8 mouse cellular contexts compared by ENCODE assay signal in the genomic region with DNA sequence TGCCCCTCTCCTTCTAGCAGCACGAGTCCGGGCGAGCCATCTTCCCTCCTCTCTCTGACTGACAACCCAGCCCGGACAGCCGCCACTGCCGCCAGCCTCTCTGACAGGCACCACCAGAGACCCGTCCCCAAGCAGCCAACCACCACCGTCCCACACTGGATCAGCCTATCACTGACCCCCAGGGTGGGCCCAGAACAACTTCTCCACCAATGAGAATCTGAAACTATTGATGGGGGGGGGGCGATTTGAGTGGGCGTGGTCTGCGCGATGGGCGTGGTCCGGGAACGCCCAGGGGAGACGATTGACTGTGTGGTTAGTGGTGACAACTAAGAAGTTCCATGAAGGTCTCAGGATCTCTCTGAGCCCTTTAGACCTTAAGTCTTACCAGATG. TPM values are rescaled to one million over a fixed set of nuclear protein-coding genes. Genes with fewer than 3 reads are reported as not detected.
DNase-seq lines count a peak whose midpoint lies in the region; ATAC-seq and TF ChIP-seq lines count a peak whose summit lies in the region.

TSS of gene Fam126a (minus strand) at position 112 of the 391 bp plus-strand sequence.

- peak within 1 kb of the TSS; percentile 53 for H3K4me2 ChIP-seq in CH12.LX (ENCODE audit: insufficient read depth, low read depth, poor library complexity, severe bottlenecking)
- H3K4me2 ChIP-seq in forebrain, embryonic 11.5 days (ENCODE audit: low read depth, low read length, severe bottlenecking), result peak within 1 kb of the TSS; percentile 64
- H3K4me2 ChIP-seq in heart, postnatal 0 days (ENCODE audit: low read depth, low read length), result peak within 1 kb of the TSS; percentile 98
- H3K4me2 ChIP-seq in liver, postnatal 0 days (ENCODE audit: low read depth, low read length), result peak within 1 kb of the TSS; percentile 78
- peak within 1 kb of the TSS; percentile 73 for H3K4me2 ChIP-seq in neural tube, embryonic 14.5 days (ENCODE audit: low read depth, low read length)

- TF ChIP-seq CTCF in CH12.LX (conservative IDR thresholded peaks at IDR 0.05 in 1 of 2, IDR thresholded peaks at IDR 0.05 in 1 of 2; ENCODE audit: low read depth in 2 of 2, low read length in 2 of 2), result no peak
- TF ChIP-seq CTCF in heart, postnatal 0 days (IDR thresholded peaks at IDR 0.05; ENCODE audit: low read depth), result 0 out of 2 replicates have a peak, but pooled peaks have one; percentile 2
- TF ChIP-seq CTCF in liver, postnatal 0 days (IDR thresholded peaks at IDR 0.05; ENCODE audit: low read depth), result no peak

- TF ChIP-seq RAD21 in CH12.LX (IDR thresholded peaks at IDR 0.05; ENCODE audit: low read depth, low read length), result no peak

- H3K9ac ChIP-seq in CH12.LX (ENCODE audit: insufficient read depth, low read depth), result peak within 1 kb of the TSS; percentile 84
- H3K9ac ChIP-seq in forebrain, embryonic 11.5 days (ENCODE audit: low read length), result peak within 1 kb of the TSS; percentile 80
- peak within 1 kb of the TSS; percentile 98 for H3K9ac ChIP-seq in heart, postnatal 0 days (replicated peaks; ENCODE audit: low read depth, low read length)
- H3K9ac ChIP-seq in liver, postnatal 0 days (replicated peaks), result peak within 1 kb of the TSS; percentile 93
- H3K9ac ChIP-seq in neural tube, embryonic 14.5 days (replicated peaks; ENCODE audit: low read depth, low read length), result peak within 1 kb of the TSS; percentile 77

- no peaks in the 10 kb centered on the region for H3K27me3 ChIP-seq in CH12.LX (replicated peaks)
- H3K27me3 ChIP-seq in forebrain, embryonic 11.5 days (ENCODE audit: control insufficient read depth, insufficient read depth, low read length), result no peaks in the 10 kb centered on the region
- H3K27me3 ChIP-seq in heart, postnatal 0 days (ENCODE audit: control insufficient read depth, insufficient read depth, low read length), result no peaks in the 10 kb centered on the region
- no peaks in the 10 kb centered on the region for H3K27me3 ChIP-seq in liver, postnatal 0 days (ENCODE audit: insufficient read depth, low read length)
- no peaks in the 10 kb centered on the region for H3K27me3 ChIP-seq in neural tube, embryonic 14.5 days (ENCODE audit: control insufficient read depth, insufficient read depth, low read length)

- peak; percentile 89 for TF ChIP-seq POLR2A in CH12.LX (IDR thresholded peaks at IDR 0.05; ENCODE audit: low read depth, low read length)

- no peak for TF ChIP-seq EP300 in CH12.LX (IDR thresholded peaks at IDR 0.05; ENCODE audit: low read length)
- TF ChIP-seq EP300 in heart, postnatal 0 days (IDR thresholded peaks at IDR 0.05; ENCODE audit: low read depth), result no peak
- TF ChIP-seq EP300 in liver, postnatal 0 days (IDR thresholded peaks at IDR 0.05; ENCODE audit: low read depth), result no peak; the same call in 1 of the 2 replicates

- WGBS in forebrain, embryonic 11.5 days, result under 1% methylated on average over 15 of the region's 16 CpGs
- WGBS in heart, postnatal 0 days, result 0% methylated on average over 16 of the region's 16 CpGs
- WGBS in liver, postnatal 0 days (ENCODE audit: insufficient replicate concordance), result 2% methylated on average over 15 of the region's 16 CpGs
- WGBS in neural tube, embryonic 14.5 days, result 0% methylated on average over 16 of the region's 16 CpGs

- H3K79me2 ChIP-seq in CH12.LX (replicated peaks; ENCODE audit: control insufficient read depth, extremely low read depth, insufficient read depth, poor library complexity, severe bottlenecking), result peaks cover 21% of the 10 kb centered on the region

- H3K4me1 ChIP-seq in CH12.LX (ENCODE audit: control insufficient read depth in 1 of 2, insufficient read depth in 2 of 2), result peaks cover 10 to 56% of the 10 kb centered on the region in 2 experiments; a peak in 3 of 4 replicates
- peaks cover 2% of the 10 kb centered on the region; the same call in 1 of the 2 replicates for H3K4me1 ChIP-seq in forebrain, embryonic 11.5 days (replicated peaks; ENCODE audit: control insufficient read depth, insufficient read depth, low read length)
- H3K4me1 ChIP-seq in heart, postnatal 0 days (ENCODE audit: control insufficient read depth, insufficient read depth), result peaks cover 17% of the 10 kb centered on the region
- peaks cover 13% of the 10 kb centered on the region; the same call in 1 of the 2 replicates for H3K4me1 ChIP-seq in liver, postnatal 0 days (ENCODE audit: insufficient read depth)
- peaks cover 5% of the 10 kb centered on the region for H3K4me1 ChIP-seq in neural tube, embryonic 14.5 days (ENCODE audit: control insufficient read depth, insufficient read depth, low read length)

- peak within 1 kb of the TSS; percentile 74 to 98 (median 98) for H3K4me3 ChIP-seq in CH12.LX (replicated peaks in 1 of 3; ENCODE audit: low read depth in 2 of 3, low read length in 2 of 3, poor library complexity in 1 of 3)
- H3K4me3 ChIP-seq in forebrain, embryonic 11.5 days (ENCODE audit: low read depth, low read length), result peak within 1 kb of the TSS; percentile 85
- peak within 1 kb of the TSS; percentile 99 for H3K4me3 ChIP-seq in heart, postnatal 0 days (ENCODE audit: low read depth, low read length)
- H3K4me3 ChIP-seq in liver, postnatal 0 days (ENCODE audit: low read depth, low read length), result peak within 1 kb of the TSS; percentile 85
- H3K4me3 ChIP-seq in neural tube, embryonic 14.5 days (ENCODE audit: low read depth, low read length), result peak within 1 kb of the TSS; percentile 88

- peak; percentile 96 for DNase-seq in CH12.LX (ENCODE audit: extremely low read depth)
- peak; percentile 87 for DNase-seq in c-Kit-positive CD71-positive TER-119-negative erythroid progenitor cells, embryonic 14.5 days (ENCODE audit: low read depth)
- DNase-seq in forebrain, embryonic 11.5 days (ENCODE audit: low spot score), result peak; percentile 98
- peak; percentile 98 for DNase-seq in heart, postnatal 0 days (ENCODE audit: low spot score)
- DNase-seq in kidney, postnatal 4 days, result peak; percentile 91 to 96
- peak; percentile 95 for DNase-seq in liver, postnatal 0 days
- peak; percentile 90 for DNase-seq in testis, postnatal 10 days (ENCODE audit: low spot score)

- peak within 1 kb of the TSS; percentile 58 for H3K27ac ChIP-seq in CH12.LX (ENCODE audit: insufficient read depth, low read depth)
- peak within 1 kb of the TSS; percentile 57 for H3K27ac ChIP-seq in forebrain, embryonic 11.5 days (ENCODE audit: low read depth, low read length)
- H3K27ac ChIP-seq in heart, postnatal 0 days (ENCODE audit: low read depth), result peak within 1 kb of the TSS; percentile 93
- H3K27ac ChIP-seq in liver, postnatal 0 days (ENCODE audit: low read depth), result peak within 1 kb of the TSS; percentile 92
- H3K27ac ChIP-seq in neural tube, embryonic 14.5 days (ENCODE audit: low read depth, low read length), result peak within 1 kb of the TSS; percentile 75

- ATAC-seq in forebrain, embryonic 11.5 days (replicated peaks; ENCODE audit: low FRiP score), result peak; percentile 100
- peak; percentile 100 for ATAC-seq in heart, postnatal 0 days (ENCODE audit: insufficient read depth, low read depth)
- peak; percentile 99 for ATAC-seq in liver, postnatal 0 days
- peak; percentile 100 for ATAC-seq in neural tube, embryonic 14.5 days (ENCODE audit: low read depth)

- dilution Hi-C loops in CH12.LX (cut with MboI; ENCODE audit: extremely low pct_ligation_motif_present, extremely low pct_unique_long_range_greater_than_20kb, low sequenced_read_pairs), result no loop called here

- peaks cover 2 to 19% of the 10 kb centered on the region in 2 experiments for H3K36me3 ChIP-seq in CH12.LX (replicated peaks in 1 of 2; ENCODE audit: control insufficient read depth in 1 of 2, insufficient read depth in 1 of 2, low read length in 1 of 2)
- H3K36me3 ChIP-seq in forebrain, embryonic 11.5 days (ENCODE audit: control insufficient read depth, insufficient read depth, low read length), result no peaks in the 10 kb centered on the region
- no peaks in the 10 kb centered on the region for H3K36me3 ChIP-seq in heart, postnatal 0 days (replicated peaks; ENCODE audit: control insufficient read depth, insufficient read depth, low read length)
- H3K36me3 ChIP-seq in liver, postnatal 0 days (replicated peaks; ENCODE audit: insufficient read depth, low read length), result no peaks in the 10 kb centered on the region
- H3K36me3 ChIP-seq in neural tube, embryonic 14.5 days (ENCODE audit: control insufficient read depth, insufficient read depth, low read length), result no peaks in the 10 kb centered on the region

- in situ Hi-C loops in CH12.LX (cut with MboI; ENCODE audit: low pct_ligation_motif_present, low pct_unique_long_range_greater_than_20kb, low sequenced_read_pairs), result no loop called here

- H3K9me3 ChIP-seq in CH12.LX (replicated peaks; ENCODE audit: low read length), result no peaks in the 10 kb centered on the region
- H3K9me3 ChIP-seq in forebrain, embryonic 11.5 days (ENCODE audit: control insufficient read depth, low read length), result no peaks in the 10 kb centered on the region
- H3K9me3 ChIP-seq in heart, postnatal 0 days (replicated peaks; ENCODE audit: control insufficient read depth, low read length), result no peaks in the 10 kb centered on the region
- H3K9me3 ChIP-seq in liver, postnatal 0 days (ENCODE audit: low read length), result no peaks in the 10 kb centered on the region
- H3K9me3 ChIP-seq in neural tube, embryonic 14.5 days (ENCODE audit: control insufficient read depth, low read length), result no peaks in the 10 kb centered on the region

TF ChIP-seq in CH12.LX, 34 proteins besides CTCF, POLR2A, EP300 and RAD21 (continues in another document):
- TF ChIP-seq JUND (conservative IDR thresholded peaks at IDR 0.05; ENCODE audit: low read depth, low read length), result peak; percentile 31; the same call in 1 of the 2 replicates
- TF ChIP-seq E2F4 (IDR thresholded peaks at IDR 0.05; ENCODE audit: insufficient replicate concordance, low read depth, low read length), result no peak
- TF ChIP-seq MAZ (IDR thresholded peaks at IDR 0.05; ENCODE audit: low read depth, low read length), result peak; percentile 95
- peak; percentile 56; the same call in 1 of the 2 replicates for TF ChIP-seq CHD1 (IDR thresholded peaks at IDR 0.05; ENCODE audit: low read depth, low read length)
- TF ChIP-seq BHLHE40 (IDR thresholded peaks at IDR 0.05; ENCODE audit: low read depth, low read length), result no peak
- peak; percentile 90 for TF ChIP-seq CHD2 (IDR thresholded peaks at IDR 0.05; ENCODE audit: low read length)
- peak; percentile 32; the same call in 1 of the 2 replicates for TF ChIP-seq HCFC1 (IDR thresholded peaks at IDR 0.05; ENCODE audit: low read depth, low read length)
- TF ChIP-seq PAX5 (IDR thresholded peaks at IDR 0.05; ENCODE audit: low read length), result no peak
- TF ChIP-seq USF1 (IDR thresholded peaks at IDR 0.05; ENCODE audit: low read depth, low read length), result no peak

RNA-seq across cellular contexts. Expression of gene Fam126a, which starts in this region (rescaled TPM):
- total RNA-seq in CH12.LX (2012; rRNA removed), result 18.2 and 22.6 TPM in 2 replicates
- 16.5 and 19.6 TPM in 2 replicates for total RNA-seq in CH12.LX (2014; rRNA removed)
- 31.6 and 32.6 TPM in 2 replicates for polyA plus RNA-seq in CH12.LX (2012; ENCODE audit: insufficient read length, low read depth)
- 44.8 and 48.0 TPM in 2 replicates for polyA plus RNA-seq in forebrain, embryonic 11.5 days (2014; fragmentation: Nextera tagmentation; extraction: Ambion mirVana)
- total RNA-seq in heart, postnatal 0 days (2014; rRNA removed; ENCODE audit: low replicate concordance), result 37.3 and 37.6 TPM in 2 replicates
- polyA plus RNA-seq in heart, postnatal 0 days (2015; fragmentation: Nextera tagmentation; extraction: Ambion mirVana), result 23.3 and 27.7 TPM in 2 replicates
- polyA plus RNA-seq in liver, postnatal 0 days (2015; fragmentation: Nextera tagmentation; extraction: Ambion mirVana), result 33.4 and 34.5 TPM in 2 replicates
- polyA plus RNA-seq in neural tube, embryonic 14.5 days (2014; fragmentation: Nextera tagmentation; extraction: Ambion mirVana), result 31.1 and 42.3 TPM in 2 replicates

Comparison
In these comparisons a context has a peak if more than half of its experiments do, and no peak if none do; other contexts are left out.
1. Peak in every context shown above with its lines: DNase-seq, ATAC-seq, H3K4me3 ChIP-seq and H3K27ac ChIP-seq.